Mouse (Mus musculus): ENCODE measurements at regions not wholly inside any gene's neighbourhood (a gene's known extent, or its start where the extent isn't known, plus 50 kb on each side); places are given as distances from the start of the nearest gene placed in this dataset.

GRCm38 (mm10) chr11:45178036-45178435 is 560.9 kb downstream of the Ebf1 start:
- H3K27me3 ChIP-seq (replicated peaks), result no peaks in the 10 kb centered on the region
- 67% methylated on average over 7 of the region's 7 CpGs for WGBS (ENCODE audit: insufficient replicate concordance)
- no peaks in the 10 kb centered on the region for H3K36me3 ChIP-seq
- no peak for ATAC-seq
- H3K4me2 ChIP-seq, result no peak overlapping the region
- no peaks in the 10 kb centered on the region for H3K4me1 ChIP-seq
- H3K4me3 ChIP-seq, result no peak overlapping the region
- no peak overlapping the region for H3K27ac ChIP-seq
- H3K9me3 ChIP-seq (replicated peaks), result no peaks in the 10 kb centered on the region
- no peak overlapping the region for H3K9ac ChIP-seq

DNA sequence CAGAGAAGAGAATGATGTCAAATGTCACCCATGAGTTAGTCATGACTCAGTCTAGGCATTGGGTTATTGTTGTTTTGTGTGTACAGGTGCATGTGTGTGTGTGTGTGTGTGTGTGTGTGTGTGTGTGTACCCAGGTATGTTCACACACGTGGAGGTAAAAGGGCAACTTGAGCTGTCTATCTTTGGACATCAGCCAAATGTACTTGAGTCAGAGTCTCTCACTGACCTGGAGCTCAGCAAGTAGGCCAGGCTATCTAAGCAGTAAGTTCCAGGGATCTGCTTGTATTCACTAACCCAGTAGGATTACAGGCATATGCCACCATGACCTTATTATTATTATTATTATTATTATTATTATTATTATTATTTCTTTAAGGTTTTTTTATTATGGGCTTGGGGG is 561.9 kb downstream of the Ebf1 start:
- Histone ChIP-seq H3K9ac (no peak overlapping the region), H3K4me1 (no peaks in the 10 kb centered on the region), H3K36me3 (no peaks in the 10 kb centered on the region), H3K27ac (no peak overlapping the region), H3K4me2 (no peak overlapping the region), H3K27me3 (replicated peaks) (no peaks in the 10 kb centered on the region), H3K9me3 (replicated peaks) (no peaks in the 10 kb centered on the region), H3K4me3 (no peak overlapping the region)
- no peak for ATAC-seq
- 36% methylated on average over 1 of the region's 1 CpGs for WGBS (ENCODE audit: insufficient replicate concordance)

DNA sequence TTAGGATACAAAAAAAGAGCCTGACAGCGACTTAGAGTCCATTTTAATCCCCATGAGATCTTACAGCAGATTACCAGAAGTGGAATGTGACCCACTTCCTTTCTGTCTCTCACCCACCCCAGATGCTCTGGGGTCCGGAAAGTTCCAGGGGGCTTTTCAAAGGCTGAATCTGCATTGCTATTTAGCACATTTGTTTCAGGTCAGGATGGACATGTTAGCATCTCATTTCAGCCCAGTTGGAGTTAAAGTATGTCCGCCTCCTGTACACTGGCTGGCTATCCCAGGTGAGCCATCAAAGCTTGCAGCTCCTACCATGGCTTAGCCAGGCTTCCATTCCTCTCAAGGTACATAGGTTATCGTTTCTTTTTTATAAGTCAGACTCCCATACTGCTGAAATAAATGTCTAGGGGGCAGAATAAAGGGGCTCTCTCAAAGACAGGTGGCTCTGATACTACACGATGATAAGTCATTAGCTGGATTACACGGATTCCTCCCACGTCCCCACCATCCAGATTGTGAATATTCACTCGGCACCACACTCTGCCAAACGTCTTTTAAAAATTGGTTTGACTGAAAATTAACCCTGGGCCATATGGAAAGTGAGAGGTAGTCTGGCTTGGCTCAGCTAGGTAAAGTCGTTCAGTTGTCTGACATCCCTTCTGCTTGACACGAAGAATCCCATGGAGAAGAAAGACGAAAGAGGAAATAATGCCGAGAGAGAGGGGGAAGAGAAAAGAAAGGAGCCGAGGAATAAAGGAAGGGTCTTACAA is 573.7 kb downstream of the Ebf1 start:
- ATAC-seq, result no peak
- Histone ChIP-seq H3K36me3 (no peaks in the 10 kb centered on the region), H3K4me3 (no peak overlapping the region), H3K4me2 (no peak overlapping the region), H3K27me3 (replicated peaks) (no peaks in the 10 kb centered on the region), H3K9me3 (replicated peaks) (no peaks in the 10 kb centered on the region), H3K4me1 (no peaks in the 10 kb centered on the region), H3K9ac (no peak overlapping the region), H3K27ac (no peak overlapping the region)
- 62% methylated on average over 14 of the region's 14 CpGs for WGBS (ENCODE audit: insufficient replicate concordance)

GRCm38 (mm10) chr11:45191392-45192189 is 574.5 kb downstream of the Ebf1 start:
- Histone ChIP-seq H3K36me3 (no peaks in the 10 kb centered on the region), H3K4me1 (no peaks in the 10 kb centered on the region)
- 45% methylated on average over 12 of the region's 12 CpGs for WGBS (ENCODE audit: insufficient replicate concordance)

DNA sequence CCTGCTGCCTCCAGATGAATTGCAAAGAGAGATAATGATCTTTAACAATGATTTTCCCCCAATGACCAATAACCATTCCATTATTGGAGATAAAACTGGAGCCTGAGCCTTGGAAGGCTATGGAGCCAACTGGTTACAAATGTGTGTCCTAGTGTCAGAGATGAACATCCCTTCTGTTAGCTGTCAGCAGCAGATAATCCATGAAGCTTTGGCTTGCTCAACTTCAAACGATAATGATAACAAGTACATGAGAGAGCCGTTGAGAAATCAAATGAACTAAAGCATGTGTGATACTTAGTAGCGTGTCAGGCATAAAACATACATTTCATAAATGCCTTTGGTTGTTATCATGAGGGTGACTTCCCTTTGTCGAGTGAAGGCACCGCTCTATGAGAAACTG is 576.2 kb downstream of the Ebf1 start:
- H3K27ac ChIP-seq, result no peak overlapping the region
- H3K9ac ChIP-seq, result no peak overlapping the region
- H3K9me3 ChIP-seq (replicated peaks), result no peaks in the 10 kb centered on the region
- no peaks in the 10 kb centered on the region for H3K36me3 ChIP-seq
- no peaks in the 10 kb centered on the region for H3K4me1 ChIP-seq
- ATAC-seq, result no peak
- H3K27me3 ChIP-seq (replicated peaks), result no peaks in the 10 kb centered on the region
- H3K4me2 ChIP-seq, result no peak overlapping the region
- no peak overlapping the region for H3K4me3 ChIP-seq
- 70% methylated on average over 5 of the region's 5 CpGs for WGBS (ENCODE audit: insufficient replicate concordance)

More at GRCm38 (mm10) chr11:45191392-45192189, 574.5 kb downstream of the Ebf1 start:
- Histone ChIP-seq H3K27ac (no peak overlapping the region), H3K9ac (no peak overlapping the region), H3K9me3 (replicated peaks) (no peaks in the 10 kb centered on the region), H3K27me3 (replicated peaks) (no peaks in the 10 kb centered on the region), H3K4me3 (no peak overlapping the region), H3K4me2 (no peak overlapping the region)
- no peak for ATAC-seq

DNA sequence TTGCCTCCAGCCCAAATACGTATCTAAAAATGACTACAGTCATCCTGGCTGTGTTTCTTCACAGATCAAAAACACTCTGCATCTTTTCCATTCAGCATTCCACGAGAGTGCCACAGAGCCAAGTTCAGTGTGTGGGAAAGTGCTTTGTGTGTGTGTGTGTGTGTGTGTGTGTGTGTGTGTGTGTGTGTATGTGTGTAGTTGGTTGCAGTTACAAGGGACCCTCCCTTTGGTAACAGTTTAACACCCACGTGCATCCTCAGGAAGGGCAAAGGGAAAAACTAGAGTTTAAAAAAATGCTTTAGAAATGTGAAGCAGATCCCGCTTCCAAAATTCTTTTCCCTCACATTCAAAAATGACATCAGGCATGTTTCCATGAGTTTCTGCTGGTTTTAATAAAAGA is 582.4 kb downstream of the Ebf1 start:
- H3K4me2 ChIP-seq, result no peak overlapping the region
- H3K9ac ChIP-seq, result no peak overlapping the region
- no peaks in the 10 kb centered on the region for H3K27me3 ChIP-seq (replicated peaks)
- H3K4me3 ChIP-seq, result no peak overlapping the region
- no peak for ATAC-seq
- H3K27ac ChIP-seq, result no peak overlapping the region
- no peaks in the 10 kb centered on the region for H3K4me1 ChIP-seq
- H3K9me3 ChIP-seq (replicated peaks), result no peaks in the 10 kb centered on the region
- 60% methylated on average over 4 of the region's 4 CpGs for WGBS (ENCODE audit: insufficient replicate concordance)
- no peaks in the 10 kb centered on the region for H3K36me3 ChIP-seq

DNA sequence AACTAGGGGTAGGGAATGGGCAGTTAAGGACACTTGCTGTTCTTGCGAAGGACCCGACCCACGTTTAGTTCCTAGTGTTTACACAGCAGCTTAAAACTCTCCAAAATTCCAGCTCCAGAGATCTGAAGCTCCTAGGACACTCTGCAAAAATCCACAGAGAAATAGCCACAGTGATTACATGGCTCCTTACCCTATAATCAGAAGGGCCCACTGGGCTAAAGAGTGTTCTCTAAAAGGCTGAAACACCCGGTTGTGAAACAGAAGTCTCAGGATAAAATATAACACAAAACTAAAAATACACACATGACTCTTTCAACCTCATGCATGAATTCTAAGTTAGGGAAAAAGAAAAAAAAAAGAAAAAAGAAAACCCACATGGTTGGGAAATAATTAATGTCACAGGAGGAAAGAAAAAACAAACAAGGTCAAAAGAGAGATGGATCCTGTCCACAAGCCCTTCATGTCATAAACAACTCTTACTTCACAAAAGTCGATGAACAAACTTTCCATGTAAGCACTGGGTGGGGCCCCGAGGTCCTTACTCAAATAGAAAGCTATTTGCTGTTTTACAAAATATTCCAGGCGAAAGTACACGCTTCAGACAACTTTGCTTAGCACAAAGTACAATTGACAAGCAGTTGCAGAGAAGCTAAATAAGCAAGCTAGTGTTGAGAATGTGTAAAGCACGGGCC is 583.7 kb downstream of the Ebf1 start:
- WGBS (ENCODE audit: insufficient replicate concordance), result 63% methylated on average over 9 of the region's 9 CpGs
- Histone ChIP-seq H3K4me3 (no peak overlapping the region), H3K4me2 (no peak overlapping the region), H3K27ac (no peak overlapping the region), H3K9me3 (replicated peaks) (no peaks in the 10 kb centered on the region), H3K36me3 (no peaks in the 10 kb centered on the region), H3K4me1 (no peaks in the 10 kb centered on the region), H3K27me3 (replicated peaks) (no peaks in the 10 kb centered on the region), H3K9ac (no peak overlapping the region)
- ATAC-seq, result no peak

DNA sequence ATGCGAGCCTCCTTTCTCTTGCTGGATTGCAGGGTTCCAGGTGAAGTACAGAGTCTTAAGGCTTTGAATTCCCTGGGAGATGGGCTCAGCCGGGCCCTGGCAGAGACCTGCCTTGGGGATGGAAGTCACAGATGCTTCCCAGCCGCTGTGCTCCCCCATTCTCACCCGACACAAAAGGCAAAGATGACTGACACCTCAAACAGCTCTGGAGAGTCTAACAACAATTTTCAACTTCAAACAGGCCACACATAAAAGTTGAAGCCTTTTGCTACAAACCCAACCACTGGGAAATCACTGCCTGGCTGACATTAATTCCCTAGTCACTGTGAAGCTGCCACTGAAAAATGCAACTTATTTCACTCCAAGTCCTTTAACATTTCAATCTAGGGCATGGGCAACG is 586.3 kb downstream of the Ebf1 start:
- H3K27me3 ChIP-seq (replicated peaks), result no peaks in the 10 kb centered on the region
- 60% methylated on average over 5 of the region's 5 CpGs for WGBS (ENCODE audit: insufficient replicate concordance)
- no peak overlapping the region for H3K9ac ChIP-seq

GRCm38 (mm10) chr11:45206611-45207525 is 589.8 kb downstream of the Ebf1 start:
- no peaks in the 10 kb centered on the region for H3K4me1 ChIP-seq
- no peaks in the 10 kb centered on the region for H3K36me3 ChIP-seq
- no peak overlapping the region for H3K9ac ChIP-seq
- no peaks in the 10 kb centered on the region for H3K9me3 ChIP-seq (replicated peaks)
- WGBS (ENCODE audit: insufficient replicate concordance), result 66% methylated on average over 8 of the region's 8 CpGs
- H3K27ac ChIP-seq, result no peak overlapping the region
- H3K4me3 ChIP-seq, result no peak overlapping the region
- H3K4me2 ChIP-seq, result no peak overlapping the region
- ATAC-seq, result no peak
- no peaks in the 10 kb centered on the region for H3K27me3 ChIP-seq (replicated peaks)

More for the DNA sequence above, 586.3 kb downstream of the Ebf1 start:
- H3K9me3 ChIP-seq (replicated peaks), result no peaks in the 10 kb centered on the region
- no peak overlapping the region for H3K27ac ChIP-seq
- no peaks in the 10 kb centered on the region for H3K4me1 ChIP-seq
- H3K4me3 ChIP-seq, result no peak overlapping the region
- no peaks in the 10 kb centered on the region for H3K36me3 ChIP-seq
- no peak overlapping the region for H3K4me2 ChIP-seq
- no peak for ATAC-seq

DNA sequence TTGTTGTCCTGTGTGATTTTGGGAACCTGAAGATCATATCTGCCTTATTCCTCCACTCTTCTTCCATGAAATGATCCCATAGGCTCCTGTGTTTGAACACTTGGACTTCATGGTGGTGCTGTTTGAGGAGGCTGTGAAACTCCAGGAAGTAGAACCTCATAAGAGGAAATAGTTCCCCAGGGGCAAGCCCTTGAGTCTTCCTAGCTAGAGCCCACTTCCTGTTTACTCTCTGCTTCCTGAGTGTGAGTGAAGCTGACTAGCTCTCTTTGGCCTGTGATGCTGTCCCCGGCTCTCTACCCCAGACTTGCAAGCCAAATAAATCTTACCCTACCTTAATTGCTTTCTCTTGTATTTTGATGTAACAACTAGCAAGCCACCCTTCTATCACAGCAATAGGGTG is 597.0 kb downstream of the Ebf1 start:
- no peaks in the 10 kb centered on the region for H3K9me3 ChIP-seq (replicated peaks)

DNA sequence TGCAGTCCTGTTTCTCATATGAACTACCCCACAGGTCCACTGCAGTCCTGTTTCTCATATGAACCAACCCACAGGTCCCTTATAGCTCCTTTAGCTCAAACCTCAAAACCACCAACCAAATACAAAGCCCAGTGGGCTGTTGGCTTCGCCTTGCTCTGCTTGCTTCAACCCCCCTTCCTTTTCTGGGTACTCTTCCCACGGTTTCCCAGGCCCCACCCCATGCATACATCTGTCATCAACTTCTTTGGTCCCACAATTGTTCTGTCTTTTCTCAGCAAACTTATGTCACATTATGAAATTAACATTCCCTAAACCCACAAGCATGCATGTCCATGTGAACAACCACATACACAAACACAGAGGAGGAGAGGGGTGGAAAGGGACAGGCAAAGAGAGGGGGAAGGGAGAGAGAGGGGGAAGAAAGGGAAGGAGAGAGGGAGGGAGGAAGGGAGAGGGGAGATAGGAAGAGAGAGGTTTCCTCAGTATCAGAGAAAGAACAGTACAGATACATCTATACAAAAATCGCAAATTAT is 599.9 kb downstream of the Ebf1 start:
- ATAC-seq, result no peak
- 45% methylated on average over 3 of the region's 3 CpGs for WGBS (ENCODE audit: insufficient replicate concordance)
- Histone ChIP-seq H3K4me2 (no peak overlapping the region), H3K4me1 (no peaks in the 10 kb centered on the region), H3K9me3 (replicated peaks) (no peaks in the 10 kb centered on the region), H3K27me3 (replicated peaks) (no peaks in the 10 kb centered on the region), H3K36me3 (no peaks in the 10 kb centered on the region), H3K27ac (no peak overlapping the region), H3K9ac (no peak overlapping the region), H3K4me3 (no peak overlapping the region)

More for the DNA sequence above, 597.0 kb downstream of the Ebf1 start:
- ATAC-seq, result no peak
- no peak overlapping the region for H3K27ac ChIP-seq
- no peak overlapping the region for H3K9ac ChIP-seq
- no peak overlapping the region for H3K4me3 ChIP-seq
- H3K27me3 ChIP-seq (replicated peaks), result no peaks in the 10 kb centered on the region
- H3K4me2 ChIP-seq, result no peak overlapping the region
- WGBS (ENCODE audit: insufficient replicate concordance), result 42% methylated on average over 1 of the region's 1 CpGs
- H3K36me3 ChIP-seq, result no peaks in the 10 kb centered on the region
- H3K4me1 ChIP-seq, result no peaks in the 10 kb centered on the region

All from liver, embryonic 12.5 days (tissue).